Mouse (Mus musculus): ENCODE data around the gene Aurkb. TPM values are rescaled to one million over a fixed set of nuclear protein-coding genes. Genes with fewer than 3 reads are reported as not detected.
A peak's percentile ranks its signal among the peaks of the same experiment; 100 is the strongest.
"Not testable (repeated sequence)": the region's sequence is repeated elsewhere in the genome, so short reads cannot be mapped to it uniquely, and the experiment has no call there.

Gene Aurkb
- polyA plus RNA-seq (2015; fragmentation: Nextera tagmentation; extraction: Ambion mirVana): 164 and 175 TPM in 2 replicates

DNA sequence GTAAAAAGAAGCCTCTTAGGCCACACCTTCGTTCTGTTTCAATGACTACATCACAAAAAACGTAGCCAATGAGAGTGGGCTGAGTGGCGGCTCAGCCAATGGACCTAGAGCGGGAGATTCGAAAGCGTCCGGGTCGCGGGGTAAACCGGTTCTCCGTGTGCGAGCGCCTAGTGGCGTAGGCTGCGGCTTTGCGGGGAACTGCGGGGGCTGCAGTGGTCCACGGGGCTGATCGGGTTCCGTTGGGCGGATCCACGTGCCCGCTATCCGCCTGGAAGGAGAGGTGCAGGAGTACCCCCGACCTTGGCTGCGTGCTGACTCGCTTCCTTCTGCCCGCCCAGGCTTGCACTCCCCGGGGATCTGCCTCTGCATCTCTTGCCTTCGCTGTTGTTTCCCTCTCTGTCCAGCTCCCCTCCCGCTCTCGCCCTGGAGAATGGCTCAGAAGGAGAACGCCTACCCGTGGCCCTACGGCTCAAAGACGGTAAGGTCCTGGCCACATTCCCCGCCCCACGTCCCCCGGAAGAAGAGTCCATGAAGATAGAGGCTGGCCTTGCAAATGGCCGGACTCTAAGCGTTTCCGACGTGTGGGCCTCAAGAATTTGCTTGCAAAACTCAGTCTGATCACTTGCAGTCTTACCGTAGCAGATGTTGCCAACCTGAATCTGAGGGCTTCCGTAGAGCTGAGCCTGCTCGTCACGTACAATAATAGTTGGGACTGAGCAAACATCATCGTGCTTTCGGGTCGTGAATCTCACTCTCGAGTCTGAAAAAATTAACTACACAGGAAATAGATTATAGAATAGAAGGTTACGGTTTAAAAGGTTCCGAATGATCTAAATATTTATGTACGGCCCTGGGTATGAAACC lies at the start of gene Aurkb:
Gene Aurkb (plus strand): TSS at position 117 of the 864 bp plus-strand sequence.
- under 1% methylated on average over 54 of the region's 54 CpGs for WGBS
- peak; percentile 84 for ATAC-seq (replicated peaks; ENCODE audit: low FRiP score)
- H3K27ac ChIP-seq: peak within 1 kb of the TSS; percentile 95

DNA sequence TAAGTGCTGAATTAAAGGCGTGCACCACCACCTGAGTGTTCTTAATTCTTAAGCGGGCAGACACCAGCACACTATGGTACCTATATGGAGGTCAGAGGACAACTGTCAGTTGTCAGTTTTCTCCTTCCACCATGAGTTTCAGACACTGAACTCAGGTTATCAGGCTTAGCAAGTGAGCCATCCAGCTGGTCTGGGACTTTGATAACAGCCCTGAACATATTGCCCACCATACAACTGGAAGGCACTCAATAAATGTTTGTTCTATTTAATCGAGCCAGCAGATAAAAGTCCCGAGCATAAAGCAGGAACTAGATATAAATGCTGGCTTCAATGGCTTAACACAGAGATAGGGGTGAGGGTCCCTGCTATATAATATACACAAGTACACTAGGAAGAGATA lies 48.4 kb upstream of the Aurkb start:
- Histone ChIP-seq H3K27ac (no peak overlapping the region), H3K4me2 (no peak overlapping the region), H3K36me3 (peaks cover 98% of the 10 kb centered on the region), H3K4me3 (replicated peaks) (no peak overlapping the region), H3K4me1 (no peaks in the 10 kb centered on the region), H3K9me3 (replicated peaks) (no peaks in the 10 kb centered on the region), H3K9ac (no peak overlapping the region), H3K27me3 (no peaks in the 10 kb centered on the region)
- WGBS: 94% methylated on average over 4 of the region's 4 CpGs
- ATAC-seq (replicated peaks; ENCODE audit: low FRiP score): no peak

More for the DNA sequence above, at the start of gene Aurkb:
- H3K36me3 ChIP-seq: peaks cover 31% of the 10 kb centered on the region
- peak within 1 kb of the TSS; percentile 67 for H3K9ac ChIP-seq
- H3K4me1 ChIP-seq: peaks cover 31% of the 10 kb centered on the region
- H3K4me3 ChIP-seq (replicated peaks): peak within 1 kb of the TSS; percentile 74
- no peaks in the 10 kb centered on the region for H3K27me3 ChIP-seq
- peak within 1 kb of the TSS; percentile 70 for H3K4me2 ChIP-seq
- H3K9me3 ChIP-seq (replicated peaks): no peaks in the 10 kb centered on the region

DNA sequence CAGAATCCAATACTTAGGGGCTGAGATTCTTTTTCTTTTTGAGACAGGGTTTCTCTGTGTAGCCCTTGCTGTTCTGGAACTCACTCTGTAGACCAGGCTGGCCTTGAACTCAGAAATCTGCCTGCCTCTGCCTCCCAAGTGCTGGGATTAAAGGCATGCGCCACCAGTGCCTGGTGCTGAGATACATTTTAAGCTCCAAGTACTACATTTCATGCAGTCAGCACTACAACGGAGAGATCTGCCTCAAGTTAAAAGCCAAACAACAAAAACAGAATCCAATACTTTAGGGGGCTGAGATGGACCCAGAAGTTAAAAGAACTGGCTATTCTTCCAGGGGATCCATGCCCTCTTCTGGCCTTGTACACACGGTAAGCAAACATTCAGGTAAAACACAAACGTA lies 42.7 kb upstream of the Aurkb start:
- WGBS: 92% methylated on average over 4 of the region's 4 CpGs
- peaks cover 59% of the 10 kb centered on the region for H3K36me3 ChIP-seq
- not testable (repeated sequence) for H3K27ac ChIP-seq; H3K4me3 ChIP-seq (replicated peaks); H3K4me2 ChIP-seq; H3K27me3 ChIP-seq; ATAC-seq (replicated peaks; ENCODE audit: low FRiP score); H3K4me1 ChIP-seq; H3K9me3 ChIP-seq (replicated peaks); H3K9ac ChIP-seq

DNA sequence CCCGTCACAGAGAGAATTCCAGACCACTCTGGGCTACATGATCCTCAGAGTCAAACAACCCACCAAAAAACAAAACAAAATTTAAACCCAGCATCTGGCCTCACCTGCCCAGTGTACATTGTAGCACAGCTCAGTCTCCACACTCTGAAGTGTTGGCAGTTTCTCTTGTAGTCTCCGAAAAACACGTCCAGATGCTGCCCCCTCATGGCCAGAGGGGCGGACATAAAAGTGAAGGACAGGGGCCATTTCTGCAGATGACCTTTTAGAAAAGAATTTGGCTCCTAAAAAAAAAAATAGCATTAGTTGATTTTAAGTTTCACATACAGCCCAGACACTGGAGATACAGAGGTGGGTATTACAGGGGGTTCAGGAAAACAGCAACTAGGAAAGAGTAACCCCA lies 41.9 kb upstream of the Aurkb start:
- no peak overlapping the region for H3K4me2 ChIP-seq
- peaks cover 9% of the 10 kb centered on the region for H3K4me1 ChIP-seq
- H3K9me3 ChIP-seq (replicated peaks): no peaks in the 10 kb centered on the region
- H3K4me3 ChIP-seq (replicated peaks): no peak overlapping the region
- ATAC-seq (replicated peaks; ENCODE audit: low FRiP score): no peak
- H3K36me3 ChIP-seq: peaks cover 51% of the 10 kb centered on the region
- 56% methylated on average over 4 of the region's 4 CpGs for WGBS
- no peak overlapping the region for H3K27ac ChIP-seq
- H3K9ac ChIP-seq: no peak overlapping the region
- H3K27me3 ChIP-seq: no peaks in the 10 kb centered on the region

DNA sequence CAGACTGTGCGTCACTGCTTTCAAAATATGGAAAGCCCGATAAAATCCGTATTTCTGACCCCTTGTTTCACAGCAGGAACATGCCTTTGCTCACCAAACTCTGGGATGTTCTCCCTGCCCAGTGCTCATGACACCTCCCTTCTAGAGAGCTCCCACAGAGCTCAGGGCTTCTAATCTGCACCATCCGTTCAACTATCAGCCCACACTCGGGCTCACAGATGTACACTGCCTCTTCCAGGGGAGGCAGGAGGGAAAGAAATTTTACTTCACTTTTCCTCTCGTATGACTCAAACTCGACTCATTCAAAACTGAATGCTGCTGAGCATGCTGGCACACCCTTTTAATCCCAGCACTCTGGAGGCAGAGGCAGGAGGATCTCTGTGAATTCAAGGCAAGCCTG lies 40.3 kb upstream of the Aurkb start:
- Histone ChIP-seq H3K4me2 (no peak overlapping the region), H3K27me3 (no peaks in the 10 kb centered on the region), H3K27ac (no peak overlapping the region), H3K9me3 (replicated peaks) (no peaks in the 10 kb centered on the region), H3K4me1 (peaks cover 9% of the 10 kb centered on the region), H3K36me3 (peaks cover 35% of the 10 kb centered on the region), H3K4me3 (replicated peaks) (no peak overlapping the region), H3K9ac (no peak overlapping the region)
- WGBS: 94% methylated on average over 7 of the region's 7 CpGs
- ATAC-seq (replicated peaks; ENCODE audit: low FRiP score): no peak

DNA sequence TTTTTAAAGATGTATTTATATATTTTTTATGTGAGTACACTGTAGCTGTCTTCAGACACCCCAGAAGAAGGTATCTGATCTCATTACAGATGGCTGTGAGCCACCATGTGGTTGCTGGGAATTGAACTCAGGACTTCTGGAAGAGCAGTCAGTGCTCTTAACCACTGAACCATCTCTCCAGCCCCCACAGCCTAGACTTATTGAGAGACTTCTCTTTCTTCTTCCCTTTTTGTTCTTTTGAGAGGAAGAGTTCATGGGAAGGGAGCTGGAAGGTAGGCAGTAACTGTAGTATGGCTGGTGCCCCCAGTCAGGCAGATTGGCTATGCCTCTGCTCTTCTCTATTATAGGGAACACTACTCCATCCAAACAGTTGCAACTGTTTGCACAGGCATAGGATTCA lies 38.9 kb upstream of the Aurkb start:
- Histone ChIP-seq H3K4me1 (peaks cover 18% of the 10 kb centered on the region), H3K36me3 (peaks cover 21% of the 10 kb centered on the region)
- not testable (repeated sequence) for H3K27me3 ChIP-seq; H3K9ac ChIP-seq; H3K27ac ChIP-seq; H3K4me2 ChIP-seq; H3K9me3 ChIP-seq (replicated peaks); H3K4me3 ChIP-seq (replicated peaks); ATAC-seq (replicated peaks; ENCODE audit: low FRiP score)

DNA sequence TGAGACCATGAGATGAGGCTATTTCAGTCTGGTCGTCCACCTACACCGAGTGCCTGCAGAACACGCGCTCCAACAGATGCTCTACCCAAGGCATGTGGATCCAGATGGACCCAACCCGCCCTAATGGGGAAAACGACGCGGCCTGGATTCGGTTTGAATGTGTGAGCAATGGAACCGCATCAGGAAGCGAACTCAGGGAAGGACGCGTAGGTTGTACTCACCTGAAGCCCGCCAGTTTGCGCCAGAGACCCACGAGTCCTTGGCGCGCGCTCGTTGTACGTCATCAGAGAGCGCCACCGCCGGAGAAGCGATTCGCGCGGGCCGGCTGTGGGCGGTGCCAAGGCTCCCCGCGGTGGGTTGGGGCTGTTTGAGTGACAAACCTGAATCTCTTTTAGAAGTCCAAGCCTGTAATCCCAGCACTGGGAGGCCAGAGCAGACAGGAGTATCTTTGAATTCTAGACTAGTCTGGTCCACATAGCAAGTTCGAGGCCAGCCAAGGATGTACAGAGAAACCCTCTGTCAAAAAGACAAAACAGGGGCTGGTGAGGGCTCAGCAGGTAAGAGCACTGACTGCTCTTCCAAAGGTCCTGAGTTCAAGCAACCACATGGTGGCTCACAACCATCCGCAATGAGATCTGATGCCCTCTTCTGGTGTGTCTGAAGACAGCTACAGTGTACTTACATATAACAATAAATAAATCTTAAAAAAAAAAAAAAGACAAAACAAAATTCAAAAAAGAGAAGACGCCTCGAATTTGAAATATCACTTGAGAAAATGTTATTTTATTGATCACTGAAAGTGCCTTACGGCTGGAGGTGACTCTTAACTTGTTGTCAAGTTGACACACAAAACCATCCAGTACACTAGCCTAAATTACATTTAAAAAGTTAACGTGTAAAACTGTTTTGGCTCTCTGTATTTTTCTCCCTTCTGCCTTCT lies 37.0 kb upstream of the Aurkb start, which contains the start of gene Pfas:
Gene Pfas (minus strand): TSS at position 279 of the 940 bp plus-strand sequence.
- H3K27ac ChIP-seq: peak within 1 kb of the TSS; percentile 52
- ATAC-seq (replicated peaks; ENCODE audit: low FRiP score): peak; percentile 83
- H3K9me3 ChIP-seq (replicated peaks): no peaks in the 10 kb centered on the region
- H3K4me1 ChIP-seq: peaks cover 20% of the 10 kb centered on the region
- H3K36me3 ChIP-seq: peaks cover 2% of the 10 kb centered on the region
- H3K9ac ChIP-seq: peak within 1 kb of the TSS; percentile 80
- peak within 1 kb of the TSS; percentile 86 for H3K4me3 ChIP-seq (replicated peaks)
- no peaks in the 10 kb centered on the region for H3K27me3 ChIP-seq
- 11% methylated on average over 38 of the region's 38 CpGs for WGBS
- H3K4me2 ChIP-seq: peak within 1 kb of the TSS; percentile 75

DNA sequence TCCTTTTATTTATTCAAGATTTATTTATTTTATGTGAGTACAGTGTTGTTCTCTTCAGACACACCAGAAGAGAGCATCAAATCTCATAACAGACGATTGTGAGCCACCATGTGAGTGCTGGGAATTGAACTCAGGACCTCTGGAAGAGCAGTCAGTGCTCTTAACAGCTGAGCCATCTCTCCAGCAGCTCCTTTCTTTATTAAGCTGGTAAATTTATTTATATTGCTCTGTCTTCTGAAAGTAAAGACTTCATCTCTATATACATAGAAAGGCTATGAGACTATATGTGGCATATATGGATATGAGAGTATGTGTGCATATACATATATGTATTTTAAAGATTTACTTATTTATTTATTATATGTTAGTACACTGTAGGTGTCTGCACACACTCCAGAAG lies 35.9 kb upstream of the Aurkb start:
- H3K36me3 ChIP-seq: no peaks in the 10 kb centered on the region
- no peaks in the 10 kb centered on the region for H3K27me3 ChIP-seq
- peaks cover 20% of the 10 kb centered on the region for H3K4me1 ChIP-seq
- H3K9ac ChIP-seq: no peak overlapping the region
- no peak for ATAC-seq (replicated peaks; ENCODE audit: low FRiP score)
- 90% methylated on average over 1 of the region's 1 CpGs for WGBS
- H3K27ac ChIP-seq: no peak overlapping the region
- H3K9me3 ChIP-seq (replicated peaks): no peaks in the 10 kb centered on the region
- no peak overlapping the region for H3K4me2 ChIP-seq
- H3K4me3 ChIP-seq (replicated peaks): no peak overlapping the region

DNA sequence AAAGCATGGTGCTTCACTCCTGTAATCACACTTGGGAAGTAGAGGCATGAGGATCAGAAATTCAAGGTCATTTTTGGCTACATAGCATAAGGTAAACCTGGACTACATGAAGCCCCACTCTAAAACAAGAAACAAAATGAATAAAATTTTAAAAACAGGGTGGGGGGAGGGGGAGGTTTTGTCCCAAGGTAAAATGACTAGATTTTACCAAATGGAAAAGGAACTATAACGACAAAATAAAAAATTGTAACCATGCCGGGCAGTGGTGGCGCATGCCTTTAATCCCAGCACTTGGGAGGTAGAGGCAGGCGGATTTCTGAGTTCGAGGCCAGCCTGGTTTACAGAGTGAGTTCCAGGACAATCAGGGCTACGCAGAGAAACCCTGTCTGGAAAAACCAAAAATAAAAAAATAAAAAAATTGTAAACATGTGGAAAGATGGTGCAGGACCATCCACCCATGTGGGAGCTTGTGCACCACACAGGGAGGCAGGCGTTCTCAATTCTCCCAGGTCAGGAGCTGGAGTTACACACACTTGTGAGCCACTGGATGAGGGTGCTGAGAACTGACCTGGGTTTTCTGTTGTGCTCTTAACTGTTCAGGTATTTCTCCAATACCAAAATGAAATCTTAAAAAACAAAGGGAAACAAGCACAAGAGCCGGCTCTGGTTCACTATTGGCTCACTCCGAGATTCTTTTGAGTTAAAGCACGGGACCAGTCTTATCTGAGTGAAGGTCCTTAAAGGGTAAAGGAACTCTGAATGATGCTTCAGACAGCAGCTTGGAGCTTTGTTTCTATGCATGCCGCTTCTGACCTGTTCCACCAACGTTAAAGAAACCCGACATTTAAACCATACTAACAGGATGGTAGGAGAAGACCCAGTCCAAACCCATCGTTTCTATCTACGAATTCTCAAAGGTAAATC lies 34.8 kb upstream of the Aurkb start:
- Histone ChIP-seq H3K9ac (no peak overlapping the region), H3K27me3 (no peaks in the 10 kb centered on the region), H3K36me3 (no peaks in the 10 kb centered on the region), H3K9me3 (replicated peaks) (no peaks in the 10 kb centered on the region), H3K4me1 (peaks cover 24% of the 10 kb centered on the region), H3K27ac (0 out of 2 replicates have a peak overlapping the region, but pooled peaks have one; percentile 14), H3K4me2 (peak overlapping the region; percentile 78), H3K4me3 (replicated peaks) (no peak overlapping the region)
- 91% methylated on average over 15 of the region's 15 CpGs for WGBS
- ATAC-seq (replicated peaks; ENCODE audit: low FRiP score): no peak

DNA sequence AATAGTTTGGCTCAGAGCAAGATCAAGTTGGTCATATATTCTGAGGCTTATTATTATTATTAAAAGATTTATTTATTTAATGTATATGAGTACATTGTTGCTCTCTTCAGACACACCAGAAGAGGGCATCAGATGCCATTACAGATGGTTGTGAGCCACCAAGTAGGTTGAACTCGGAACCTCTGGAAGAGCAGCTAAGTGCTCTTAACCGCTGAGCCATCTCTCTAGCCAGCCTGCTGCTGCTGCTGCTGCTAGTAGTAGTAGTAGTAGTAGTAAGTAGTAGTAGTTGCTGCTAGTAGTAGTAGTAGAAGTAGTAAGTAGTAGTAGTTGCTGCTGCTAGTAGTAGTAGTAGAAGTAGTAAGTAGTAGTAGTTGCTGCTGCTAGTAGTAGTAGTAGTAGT lies 34.0 kb upstream of the Aurkb start:
- ATAC-seq (replicated peaks; ENCODE audit: low FRiP score); H3K27me3 ChIP-seq; H3K9me3 ChIP-seq (replicated peaks); H3K36me3 ChIP-seq: not testable (repeated sequence)
- peak overlapping the region; percentile 78 for H3K4me2 ChIP-seq
- H3K9ac ChIP-seq: peak overlapping the region; percentile 58; the same call in 1 of the 2 replicates
- WGBS: 79% methylated on average over 2 of the region's 2 CpGs
- peak overlapping the region; percentile 56 for H3K4me3 ChIP-seq (replicated peaks)
- peaks cover 24% of the 10 kb centered on the region for H3K4me1 ChIP-seq
- H3K27ac ChIP-seq: peak overlapping the region; percentile 93

DNA sequence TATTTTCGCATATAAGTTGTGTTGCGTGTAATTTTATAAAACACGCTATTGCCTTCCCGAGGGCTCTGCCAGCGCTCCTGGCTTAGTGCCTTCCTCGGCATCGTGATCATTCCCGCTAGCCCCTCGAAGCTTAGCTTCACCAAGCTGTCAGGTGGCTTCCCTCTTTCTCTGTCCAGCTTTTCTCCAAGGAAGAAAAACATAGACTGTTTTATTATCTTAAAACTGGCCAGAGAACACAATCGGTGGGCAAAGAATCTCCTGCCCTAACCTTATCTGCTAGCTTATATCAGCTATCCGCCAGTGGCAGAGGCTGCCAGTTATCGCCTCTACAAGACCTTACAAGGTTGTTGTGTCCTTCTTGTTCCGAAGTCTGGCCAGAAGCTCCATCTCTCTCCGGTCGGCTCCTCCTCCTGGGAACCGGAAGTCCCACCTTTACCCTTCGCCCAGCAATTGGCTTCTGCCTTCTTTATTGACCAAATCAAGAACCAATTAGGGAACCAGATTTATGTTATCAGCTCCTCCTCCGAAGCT lies 33.3 kb upstream of the Aurkb start:
- 1% methylated on average over 18 of the region's 18 CpGs for WGBS
- H3K9ac ChIP-seq: peak overlapping the region; percentile 58
- H3K9me3 ChIP-seq (replicated peaks): no peaks in the 10 kb centered on the region
- peak overlapping the region; percentile 78 for H3K4me2 ChIP-seq
- no peaks in the 10 kb centered on the region for H3K27me3 ChIP-seq
- peak overlapping the region; percentile 93 for H3K27ac ChIP-seq
- ATAC-seq (replicated peaks; ENCODE audit: low FRiP score): peak; percentile 63
- H3K36me3 ChIP-seq: no peaks in the 10 kb centered on the region
- H3K4me3 ChIP-seq (replicated peaks): peak overlapping the region; percentile 56
- peaks cover 30% of the 10 kb centered on the region for H3K4me1 ChIP-seq
